Mouse (Mus musculus) lung, postnatal 0 days (tissue): Measurements from ENCODE around the gene Zmpste24. TPM values are rescaled to one million over a fixed set of nuclear protein-coding genes. Genes with fewer than 3 reads are reported as not detected.

Experiments
- ATAC-seq: fragments of 200-750 bp; cut with Nextera tagmentation; 2 replicates; pipeline ENCODE4 v1.8.0; 2017; ENCODE audit warnings: moderate library complexity
- DNase-seq: peaks from one replicate; pipeline ENCODE4 v3.0.0-alpha.2; 2016; ENCODE audit warnings: low spot score
- H3K27ac ChIP-seq: fragments of 300-500 bp; sonication (generic); 2 replicates; pipeline ENCODE4 v1.5.1; 2014; ENCODE audit warnings: antibody characterized with exemption, mild to moderate bottlenecking, low read length, mixed read lengths
- H3K27me3 ChIP-seq: fragments of 300-500 bp; sonication (generic); replicated peaks from 2 replicates; pipeline ENCODE4 v1.6.1; 2014; ENCODE audit warnings: low read length, mixed read lengths; ENCODE audit not compliant: insufficient read depth
- H3K36me3 ChIP-seq: fragments of 300-500 bp; sonication (generic); 2 replicates; pipeline ENCODE4 v1.6.1; 2014; ENCODE audit warnings: low read length, mixed read lengths; ENCODE audit not compliant: insufficient read depth
- H3K4me1 ChIP-seq: fragments of 300-500 bp; sonication (generic); 2 replicates; pipeline ENCODE4 v1.6.1; 2014; ENCODE audit warnings: antibody characterized with exemption, low read depth, low read length, mixed read lengths; ENCODE audit not compliant: insufficient read depth
- H3K4me2 ChIP-seq: fragments of 300-500 bp; sonication (generic); replicated peaks from 2 replicates; pipeline ENCODE4 v1.6.1; 2014; ENCODE audit warnings: low read depth, mild to moderate bottlenecking, low read length, moderate library complexity, mixed read lengths
- H3K4me3 ChIP-seq: fragments of 300-500 bp; sonication (generic); 2 replicates; pipeline ENCODE4 v1.5.1; 2014; ENCODE audit warnings: low read depth, low read length
- H3K9ac ChIP-seq: fragments of 300-500 bp; sonication (generic); replicated peaks from 2 replicates; pipeline ENCODE4 v1.6.1; 2014; ENCODE audit warnings: low read depth, mild to moderate bottlenecking
- H3K9me3 ChIP-seq: fragments of 300-500 bp; sonication (generic); 2 replicates; pipeline ENCODE4 v1.6.1; 2016; ENCODE audit warnings: low read length, mixed read lengths
- CTCF ChIP-seq: IDR thresholded peaks from 2 replicates; pipeline ENCODE4 v1.5.1; 2016; ENCODE audit warnings: antibody characterized with exemption, mild to moderate bottlenecking
- EP300 ChIP-seq: IDR thresholded peaks from 2 replicates; pipeline ENCODE4 v1.6.1; 2016; ENCODE audit warnings: antibody characterized with exemption, mild to moderate bottlenecking, control low read depth
- WGBS: fragments of 180-500 bp; shearing (Covaris S2); extraction: QIAGEN DNeasy Blood & Tissue Kit; methylation state at CpG from one replicate; pipeline ENCODE4 v1.1.7; 2014; 5-methylcytosine and 5-hydroxymethylcytosine counted together
- polyA plus RNA-seq: library from polyadenylated mRNA; unstranded; fragments of >200 nt; fragmentation: Nextera tagmentation; extraction: Ambion mirVana; gene quantifications from 2 replicates; pipeline ENCODE4 v1.2.1, GENCODE M21; 2015

Gene Zmpste24
- polyA plus RNA-seq, 1 experiment from 2014 or later: 24.8 TPM

DNA sequence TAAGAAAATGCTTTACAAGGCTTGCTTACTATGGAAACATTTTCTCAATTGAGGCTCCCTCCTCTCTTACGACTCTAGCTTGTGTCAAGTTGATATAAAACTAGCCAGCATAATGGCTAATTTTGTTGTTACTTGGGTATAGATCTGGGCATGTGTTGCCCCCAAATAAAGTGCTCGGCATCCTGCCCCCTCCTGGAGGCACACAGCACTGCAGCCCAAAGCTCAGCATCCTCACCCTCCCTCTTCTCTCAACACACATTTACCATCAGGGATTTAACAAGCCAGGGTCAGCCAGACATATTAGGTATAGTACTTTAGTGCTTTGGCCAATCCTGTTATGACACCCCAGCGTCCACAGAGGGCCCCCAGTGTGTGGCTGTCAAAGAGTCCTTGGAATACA lies 41.7 kb downstream of the Zmpste24 start:
- 41% methylated on average over 3 of the region's 3 CpGs for WGBS
- ATAC-seq (no peak), DNase-seq (no peak)
- Histone ChIP-seq H3K4me3 (no peak overlapping the region), H3K27me3 (no peaks in the 10 kb centered on the region), H3K36me3 (no peaks in the 10 kb centered on the region), H3K9ac (no peak overlapping the region), H3K9me3 (no peaks in the 10 kb centered on the region), H3K4me2 (no peak overlapping the region), H3K27ac (no peak overlapping the region), H3K4me1 (no peaks in the 10 kb centered on the region)
- TF ChIP-seq EP300: no peak
- TF ChIP-seq CTCF: peak; percentile 63

- no peak overlapping the region for H3K4me3 ChIP-seq
Observed at GRCm38 (mm10) chr4:121052454-121053323, 45.4 kb downstream of the Zmpste24 start.

GRCm38 (mm10) chr4:121051863-121052262 lies 46.2 kb downstream of the Zmpste24 start:
- Histone ChIP-seq H3K4me1 (no peaks in the 10 kb centered on the region), H3K27ac (no peak overlapping the region), H3K27me3 (no peaks in the 10 kb centered on the region), H3K4me2 (no peak overlapping the region), H3K4me3 (no peak overlapping the region), H3K36me3 (no peaks in the 10 kb centered on the region), H3K9me3 (no peaks in the 10 kb centered on the region), H3K9ac (no peak overlapping the region)
- peak; percentile 16; the same call in 1 of the 2 replicates for TF ChIP-seq CTCF
- no peak for TF ChIP-seq EP300
- ATAC-seq: no peak
- WGBS: 30% methylated on average over 4 of the region's 4 CpGs
- DNase-seq: no peak

More at GRCm38 (mm10) chr4:121052454-121053323, 45.4 kb downstream of the Zmpste24 start:
- no peak overlapping the region for H3K4me2 ChIP-seq
- TF ChIP-seq EP300 (no peak), CTCF (no peak)
- H3K27ac ChIP-seq: no peak overlapping the region
- DNase-seq (no peak), ATAC-seq (no peak)
- H3K9ac ChIP-seq: no peak overlapping the region
- H3K27me3 ChIP-seq: no peaks in the 10 kb centered on the region
- H3K36me3 ChIP-seq: no peaks in the 10 kb centered on the region
- H3K9me3 ChIP-seq: no peaks in the 10 kb centered on the region
- no peaks in the 10 kb centered on the region for H3K4me1 ChIP-seq
- WGBS: 18% methylated on average over 34 of the region's 35 CpGs

DNA sequence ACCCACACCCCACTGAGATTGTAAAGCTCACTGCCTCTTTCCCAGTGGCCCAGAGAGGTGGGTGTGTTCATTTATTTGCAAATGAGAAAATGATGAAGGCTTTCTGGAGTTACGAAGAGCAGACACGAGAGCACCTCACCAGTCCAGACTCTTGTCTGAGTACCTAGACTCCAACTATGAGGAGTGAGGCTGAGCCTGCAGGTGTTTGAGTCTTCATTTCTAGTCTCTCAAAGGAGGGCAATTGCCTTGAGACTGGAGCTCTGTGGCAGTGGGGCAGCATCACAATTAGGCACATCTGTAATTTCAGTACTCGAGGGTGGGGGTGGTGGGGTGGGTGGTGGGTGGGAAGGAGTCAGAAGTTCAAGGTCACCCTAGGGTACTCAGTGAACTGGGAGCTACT lies 55.1 kb downstream of the Zmpste24 start:
- Histone ChIP-seq H3K9me3 (no peaks in the 10 kb centered on the region), H3K27ac (no peak overlapping the region), H3K4me1 (peaks cover 5% of the 10 kb centered on the region; the same call in 1 of the 2 replicates), H3K27me3 (0 out of 2 replicates have a peak, but pooled peaks cover 8% of the 10 kb centered on the region), H3K36me3 (no peaks in the 10 kb centered on the region), H3K4me2 (no peak overlapping the region), H3K4me3 (no peak overlapping the region), H3K9ac (no peak overlapping the region)
- DNase-seq (no peak), ATAC-seq (no peak)
- TF ChIP-seq EP300 (no peak), CTCF (no peak)
- WGBS: 78% methylated on average over 3 of the region's 3 CpGs

- TF ChIP-seq EP300 (no peak), CTCF (no peak)
- peaks cover 5% of the 10 kb centered on the region; the same call in 1 of the 2 replicates for H3K4me1 ChIP-seq
- no peaks in the 10 kb centered on the region for H3K36me3 ChIP-seq
- H3K9me3 ChIP-seq: no peaks in the 10 kb centered on the region
- H3K4me2 ChIP-seq: no peak overlapping the region
- ATAC-seq: no peak
- 0 out of 2 replicates have a peak, but pooled peaks cover 8% of the 10 kb centered on the region for H3K27me3 ChIP-seq
- 73% methylated on average over 5 of the region's 5 CpGs for WGBS
- no peak overlapping the region for H3K4me3 ChIP-seq
- no peak for DNase-seq
- H3K9ac ChIP-seq: no peak overlapping the region
- H3K27ac ChIP-seq: no peak overlapping the region
Observed at GRCm38 (mm10) chr4:121042472-121042871, 55.6 kb downstream of the Zmpste24 start.

DNA sequence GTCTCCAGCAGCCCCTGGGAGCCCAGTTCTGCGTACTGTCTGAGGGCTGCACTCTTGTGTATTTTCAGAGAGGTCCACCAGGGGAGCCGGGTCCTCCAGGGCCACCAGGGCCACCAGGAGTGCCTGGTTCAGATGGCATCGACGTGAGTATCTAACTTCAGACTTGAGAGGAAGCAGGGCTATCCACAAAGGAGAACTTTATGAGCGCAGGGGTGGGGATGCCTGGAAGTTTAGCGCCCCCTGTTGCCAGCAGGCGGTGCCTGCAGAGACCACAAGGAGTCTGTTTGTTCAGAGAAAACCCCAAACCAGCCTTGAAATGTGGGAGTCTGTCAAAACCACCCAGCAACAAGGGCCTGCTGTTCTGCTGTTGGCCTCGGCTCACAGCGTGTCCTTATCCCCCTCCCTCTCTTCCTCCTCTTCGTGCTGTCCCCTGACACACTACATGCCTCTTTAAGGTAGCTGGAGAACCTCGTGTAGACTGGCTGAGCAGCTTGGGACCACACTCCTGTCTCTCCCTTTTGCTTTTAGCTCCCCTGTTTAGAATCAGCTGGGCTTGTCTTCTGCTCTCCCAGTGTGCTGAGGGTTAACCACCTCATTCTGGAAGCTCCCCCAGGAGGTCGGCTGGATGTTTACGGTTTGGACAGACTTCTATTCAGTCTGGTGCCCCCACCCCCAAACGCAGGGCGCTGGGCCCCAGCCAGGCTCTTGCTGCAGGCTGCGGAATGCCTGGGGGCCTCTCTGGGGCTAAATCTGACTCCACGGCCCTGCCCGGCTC lies 57.0 kb downstream of the Zmpste24 start:
- no peak overlapping the region for H3K4me3 ChIP-seq
- 0 out of 2 replicates have a peak, but pooled peaks cover 8% of the 10 kb centered on the region for H3K27me3 ChIP-seq
- H3K27ac ChIP-seq: peak overlapping the region; percentile 47; the same call in 1 of the 2 replicates
- TF ChIP-seq EP300 (no peak), CTCF (peak; percentile 78)
- H3K9ac ChIP-seq: no peak overlapping the region
- peak; percentile 75 for DNase-seq
- peaks cover 5% of the 10 kb centered on the region; the same call in 1 of the 2 replicates for H3K4me1 ChIP-seq
- WGBS: 11% methylated on average over 18 of the region's 18 CpGs
- H3K36me3 ChIP-seq: no peaks in the 10 kb centered on the region
- H3K9me3 ChIP-seq: no peaks in the 10 kb centered on the region
- peak overlapping the region; percentile 8; the same call in 1 of the 2 replicates for H3K4me2 ChIP-seq
- ATAC-seq: peak; percentile 77
